Mouse (Mus musculus) CH12.LX (cell line): ENCODE measurements around the gene Zfp846. TPM values are rescaled to one million over a fixed set of nuclear protein-coding genes. Genes with fewer than 3 reads are reported as not detected.
"Not testable (repeated sequence)": the region's sequence is repeated elsewhere in the genome, so short reads cannot be mapped to it uniquely, and the experiment has no call there.

Experiments used
- DNase-seq: peaks from one replicate; pipeline ENCODE4 v3.0.0-alpha.2; 2013; ENCODE audit errors: extremely low read depth
- H3K27ac ChIP-seq: 2 replicates; pipeline ENCODE4 v1.5.1; 2012; ENCODE audit warnings: low read depth, mild to moderate bottlenecking, control low read depth, moderate library complexity; ENCODE audit not compliant: insufficient read depth
- H3K27me3 ChIP-seq: replicated peaks from 2 replicates; pipeline ENCODE3; 2012; ENCODE audit warnings: inconsistent platforms
- H3K36me3 ChIP-seq, 2 experiments: replicated peaks in 1 of 2; 2 replicates each; pipeline versions ENCODE3 to v1.6.1; 2012; ENCODE audit warnings: inconsistent platforms in 1 of 2, low read length in 1 of 2, mild to moderate bottlenecking in 1 of 2, mixed read lengths in 1 of 2, moderate library complexity in 1 of 2; ENCODE audit not compliant: control insufficient read depth in 1 of 2, insufficient read depth in 1 of 2
- H3K4me1 ChIP-seq, 2 experiments: 2 replicates each; pipeline ENCODE4 v1.6.1; 2012; ENCODE audit warnings: inconsistent platforms in 1 of 2, moderate library complexity in 1 of 2; ENCODE audit not compliant: insufficient read depth in 2 of 2, control insufficient read depth in 1 of 2
- H3K4me2 ChIP-seq: 2 replicates; pipeline ENCODE4 v1.6.1; 2012; ENCODE audit warnings: low read depth, mild to moderate bottlenecking, control low read depth; ENCODE audit not compliant: poor library complexity, insufficient read depth, severe bottlenecking
- H3K4me3 ChIP-seq, 3 experiments: fragments of 150-350 bp in 1 of 3; sonication (generic) in 1 of 3; replicated peaks in 1 of 3; 2 replicates each; pipeline versions ENCODE3 to v1.5.1; 2011 to 2012; ENCODE audit warnings: low read depth in 2 of 3, low read length in 2 of 3, mild to moderate bottlenecking in 2 of 3, moderate library complexity in 2 of 3, control low read depth in 1 of 3, improper control_type of control experiment in 1 of 3, inconsistent platforms in 1 of 3, mixed read lengths in 1 of 3; ENCODE audit not compliant: poor library complexity in 1 of 3
- H3K79me2 ChIP-seq: replicated peaks from 2 replicates; pipeline ENCODE4 v1.6.1; 2012; ENCODE audit warnings: mild to moderate bottlenecking, moderate library complexity; ENCODE audit not compliant: control insufficient read depth, poor library complexity, insufficient read depth, severe bottlenecking; ENCODE audit errors: extremely low read depth
- H3K9ac ChIP-seq: 2 replicates; pipeline ENCODE4 v1.6.1; 2012; ENCODE audit warnings: low read depth, mild to moderate bottlenecking, control low read depth, moderate library complexity; ENCODE audit not compliant: insufficient read depth
- H3K9me3 ChIP-seq: replicated peaks from 2 replicates; pipeline ENCODE3; 2012; ENCODE audit warnings: low read length, inconsistent platforms, mixed read lengths
- BHLHE40 ChIP-seq: IDR thresholded peaks from 2 replicates; pipeline ENCODE4 v1.6.1; 2011; ENCODE audit warnings: mild to moderate bottlenecking, low read depth, low read length, improper control_type of control experiment
- CHD1 ChIP-seq: IDR thresholded peaks from 2 replicates; pipeline ENCODE4 v1.6.1; 2012; ENCODE audit warnings: low read depth, low read length, improper control_type of control experiment, inconsistent platforms
- CHD2 ChIP-seq: IDR thresholded peaks from 2 replicates; pipeline ENCODE4 v1.6.1; 2011; ENCODE audit warnings: low read length, improper control_type of control experiment
- CTCF ChIP-seq, 2 experiments: IDR thresholded peaks in 1 of 2; conservative IDR thresholded peaks in 1 of 2; 2 replicates each; pipeline ENCODE4 v1.5.1; 2011 to 2012; ENCODE audit warnings: low read depth in 2 of 2, low read length in 2 of 2, improper control_type of control experiment in 1 of 2, inconsistent platforms in 1 of 2, mild to moderate bottlenecking in 1 of 2, moderate library complexity in 1 of 2
- EP300 ChIP-seq: IDR thresholded peaks from 2 replicates; pipeline ENCODE4 v1.6.1; 2011; ENCODE audit warnings: low read length, improper control_type of control experiment
- ETS1 ChIP-seq: conservative IDR thresholded peaks from 2 replicates; pipeline ENCODE4 v1.6.1; 2012; ENCODE audit warnings: low read depth, mild to moderate bottlenecking, inconsistent platforms, low read length, improper control_type of control experiment, moderate library complexity
- GABPA ChIP-seq: IDR thresholded peaks from 2 replicates; pipeline ENCODE4 v1.6.1; 2012; ENCODE audit warnings: low read depth, low read length, improper control_type of control experiment, inconsistent platforms; ENCODE audit not compliant: insufficient replicate concordance
- IRF4 ChIP-seq: IDR thresholded peaks from 2 replicates; pipeline ENCODE4 v1.6.1; 2014; ENCODE audit warnings: low read depth, mild to moderate bottlenecking, inconsistent platforms, low read length, improper control_type of control experiment
- KAT2A ChIP-seq: IDR thresholded peaks from 2 replicates; pipeline ENCODE4 v1.6.1; 2012; ENCODE audit warnings: low read length, improper control_type of control experiment, inconsistent platforms; ENCODE audit not compliant: insufficient replicate concordance
- MAFK ChIP-seq: IDR thresholded peaks from 2 replicates; pipeline ENCODE4 v1.6.1; 2011; ENCODE audit warnings: low read length, improper control_type of control experiment; ENCODE audit not compliant: insufficient replicate concordance
- MAX ChIP-seq: IDR thresholded peaks from 2 replicates; pipeline ENCODE4 v1.6.1; 2011; ENCODE audit warnings: low read length, improper control_type of control experiment
- MEF2A ChIP-seq: IDR thresholded peaks from 2 replicates; pipeline ENCODE4 v1.6.1; 2014; ENCODE audit warnings: low read depth, mild to moderate bottlenecking, inconsistent platforms, low read length, improper control_type of control experiment, borderline replicate concordance
- MXI1 ChIP-seq: IDR thresholded peaks from 2 replicates; pipeline ENCODE4 v1.6.1; 2011; ENCODE audit warnings: mild to moderate bottlenecking, low read depth, low read length, improper control_type of control experiment
- MYC ChIP-seq: IDR thresholded peaks from 2 replicates; pipeline ENCODE4 v1.6.1; 2011; ENCODE audit warnings: low read depth, mild to moderate bottlenecking, improper control_type of control experiment, low read length
- NELFE ChIP-seq: IDR thresholded peaks from 2 replicates; pipeline ENCODE4 v1.6.1; 2011; ENCODE audit warnings: low read depth, low read length, improper control_type of control experiment
- POLR2A ChIP-seq: IDR thresholded peaks from 2 replicates; pipeline ENCODE4 v1.6.1; 2011; ENCODE audit warnings: low read depth, mild to moderate bottlenecking, improper control_type of control experiment, low read length
- RAD21 ChIP-seq: IDR thresholded peaks from 2 replicates; pipeline ENCODE4 v1.6.1; 2011; ENCODE audit warnings: low read depth, mild to moderate bottlenecking, low read length, improper control_type of control experiment, moderate library complexity
- SIN3A ChIP-seq: IDR thresholded peaks from 2 replicates; pipeline ENCODE4 v1.6.1; 2012; ENCODE audit warnings: low read length, improper control_type of control experiment, inconsistent platforms
- TCF12 ChIP-seq: IDR thresholded peaks from 2 replicates; pipeline ENCODE4 v1.6.1; 2014; ENCODE audit warnings: low read depth, mild to moderate bottlenecking, inconsistent platforms, low read length, improper control_type of control experiment
- UBTF ChIP-seq: IDR thresholded peaks from 2 replicates; pipeline ENCODE4 v1.6.1; 2012; ENCODE audit warnings: low read depth, mild to moderate bottlenecking, inconsistent platforms, low read length, improper control_type of control experiment, moderate library complexity
- USF1 ChIP-seq: IDR thresholded peaks from 2 replicates; pipeline ENCODE4 v1.6.1; 2014; ENCODE audit warnings: low read depth, mild to moderate bottlenecking, inconsistent platforms, low read length, improper control_type of control experiment
- USF2 ChIP-seq: conservative IDR thresholded peaks from 2 replicates; pipeline ENCODE4 v1.6.1; 2011; ENCODE audit warnings: low read depth, low read length, improper control_type of control experiment
- ZC3H11A ChIP-seq: IDR thresholded peaks from 2 replicates; pipeline ENCODE4 v1.6.1; 2012; ENCODE audit warnings: low read depth, mild to moderate bottlenecking, inconsistent platforms, low read length, improper control_type of control experiment
- ZKSCAN1 ChIP-seq: IDR thresholded peaks from 2 replicates; pipeline ENCODE4 v1.6.1; 2012; ENCODE audit warnings: low read depth, inconsistent platforms, low read length, improper control_type of control experiment, borderline replicate concordance
- ZMIZ1 ChIP-seq: IDR thresholded peaks from 2 replicates; pipeline ENCODE4 v1.6.1; 2012; ENCODE audit warnings: low read depth, mild to moderate bottlenecking, inconsistent platforms, low read length, improper control_type of control experiment
- ZNF384 ChIP-seq: IDR thresholded peaks from 2 replicates; pipeline ENCODE4 v1.6.1; 2012; ENCODE audit warnings: low read depth, low read length, improper control_type of control experiment, inconsistent platforms
- dilution Hi-C: fragments of 300-500 bp; cut with MboI; formaldehyde crosslinking; loops from 2 replicates; pipeline ENCODE4 v1.14.3; 2020; ENCODE audit warnings: low sequenced_read_pairs; ENCODE audit not compliant: extremely low pct_unique_long_range_greater_than_20kb, extremely low pct_ligation_motif_present
- in situ Hi-C: fragments of 300-500 bp; cut with MboI; formaldehyde crosslinking; loops from 3 replicates; pipeline ENCODE4 v1.14.3; 2019; ENCODE audit warnings: low sequenced_read_pairs, low pct_ligation_motif_present, low pct_unique_long_range_greater_than_20kb, mixed read lengths
- polyA plus RNA-seq: library from polyadenylated mRNA; unstranded; fragments of >175 nt; gene quantifications from 2 replicates; pipeline ENCODE4 v1.2.1, GENCODE M21; 2012; ENCODE audit warnings: low read depth; ENCODE audit not compliant: insufficient read length
- total RNA-seq, 2 experiments: library from RNA; depleted of rRNA; stranded (reverse); fragments of 300-350 nt in 1 of 2; fragments of >200 nt in 1 of 2; gene quantifications; 2 replicates each; pipeline ENCODE4 v1.2.3; 2012 to 2014

Zfp846 gene
- total and polyA plus RNA-seq, 3 experiments: 2.8 to 4.9 (median 4.8) TPM

- DNase-seq, H3K36me3 ChIP-seq, H3K4me2 ChIP-seq, in situ Hi-C loops, dilution Hi-C loops, H3K4me1 ChIP-seq, H3K9me3 ChIP-seq, H3K79me2 ChIP-seq, H3K27me3 ChIP-seq, H3K4me3 ChIP-seq, H3K9ac ChIP-seq, H3K27ac ChIP-seq: not testable (repeated sequence)
Measured at GRCm38 (mm10) chr9:20565326-20566030, 15.6 kb upstream of the Zfp846 start.

- dilution Hi-C loops: no loop called here
Measured at GRCm38 (mm10) chr9:20571060-20571459, 10.0 kb upstream of the Zfp846 start.

GRCm38 (mm10) chr9:20576591-20576990, 4.5 kb upstream of the Zfp846 start:
- no peaks in the 10 kb centered on the region for H3K36me3 ChIP-seq
- TF ChIP-seq CHD2 (no peak), GABPA (no peak), UBTF (no peak), RAD21 (no peak), TCF12 (no peak), CHD1 (no peak), ZC3H11A (no peak), MAX (no peak), MXI1 (no peak), CTCF (conservative IDR thresholded peaks at IDR 0.05 in 1 of 2, IDR thresholded peaks at IDR 0.05 in 1 of 2; ENCODE audit: low read depth in 2 of 2, low read length in 2 of 2) (no peak), ZMIZ1 (no peak), ZNF384 (no peak), EP300 (no peak), MEF2A (no peak), MYC (no peak)
- TF ChIP-seq, all 38 proteins: peak for 0
- Histone ChIP-seq H3K4me1 (peaks cover 0 to 4% of the 10 kb centered on the region in 2 experiments; a peak in 2 of 4 replicates), H3K9ac (no peak overlapping the region), H3K4me2 (no peak overlapping the region), H3K79me2 (no peaks in the 10 kb centered on the region), H3K27me3 (peaks cover 2% of the 10 kb centered on the region), H3K4me3 (no peak overlapping the region), H3K27ac (no peak overlapping the region), H3K9me3 (no peaks in the 10 kb centered on the region)
- no peak for DNase-seq
- dilution Hi-C loops: no loop called here
- in situ Hi-C loops: no loop called here

More at GRCm38 (mm10) chr9:20571060-20571459, 10.0 kb upstream of the Zfp846 start:
- TF ChIP-seq RAD21 (no peak), IRF4 (no peak), EP300 (no peak), MXI1 (no peak), SIN3A (no peak), POLR2A (no peak), MAFK (no peak), BHLHE40 (no peak), CHD1 (no peak), ZNF384 (no peak), ZKSCAN1 (no peak), NELFE (no peak), MYC (no peak), ETS1 (no peak), USF2 (no peak), KAT2A (no peak), CHD2 (no peak), USF1 (no peak)
- Histone ChIP-seq H3K4me3 (no peak overlapping the region), H3K79me2 (no peaks in the 10 kb centered on the region), H3K27me3 (peaks cover 4% of the 10 kb centered on the region), H3K4me1 (no peaks in the 10 kb centered on the region), H3K27ac (no peak overlapping the region), H3K9ac (no peak overlapping the region), H3K4me2 (no peak overlapping the region), H3K9me3 (no peaks in the 10 kb centered on the region), H3K36me3 (no peaks in the 10 kb centered on the region)
- DNase-seq: no peak
- in situ Hi-C loops: no loop called here
